Mouse (Mus musculus) ovary, postnatal 36 days (tissue): ENCODE measurements around the gene Nhlrc2.

ENCODE experiments used
- DNase-seq: peaks from one replicate; pipeline ENCODE4 v3.0.0; 2022; ENCODE audit warnings: low spot score, mixed read lengths

Gene Nhlrc2

GRCm38 (mm10) chr19:56627881-56628472 is 79.9 kb downstream of the Nhlrc2 start:
- no peak for DNase-seq

- DNase-seq: no peak
Observed at GRCm38 (mm10) chr19:56629647-56630046, 81.6 kb downstream of the Nhlrc2 start.

- DNase-seq: no peak
Observed at GRCm38 (mm10) chr19:56631017-56631416, 83.0 kb downstream of the Nhlrc2 start.

- no peak for DNase-seq
Observed at GRCm38 (mm10) chr19:56631451-56631901, 83.4 kb downstream of the Nhlrc2 start.

- no peak for DNase-seq
Observed at GRCm38 (mm10) chr19:56637035-56637683, 89.1 kb downstream of the Nhlrc2 start.

GRCm38 (mm10) chr19:56637684-56638049 is 89.6 kb downstream of the Nhlrc2 start:
- DNase-seq: no peak

GRCm38 (mm10) chr19:56647451-56648120 is 99.5 kb downstream of the Nhlrc2 start:
- DNase-seq: no peak

GRCm38 (mm10) chr19:56651262-56651661 is 103.2 kb downstream of the Nhlrc2 start:
- no peak for DNase-seq

GRCm38 (mm10) chr19:56652034-56652962 is 104.2 kb downstream of the Nhlrc2 start:
- no peak for DNase-seq
